Mouse (Mus musculus): ENCODE data around the gene Atp6v1a. TPM values are rescaled to one million over a fixed set of nuclear protein-coding genes. Genes with fewer than 3 reads are reported as not detected.

Atp6v1a gene
- polyA plus RNA-seq, 1 experiment = 18.4 TPM

GRCm38 (mm10) chr16:44099377-44099776, 40.1 kb downstream of the Atp6v1a start:
- Histone ChIP-seq H3K36me3 (ENCODE audit: control insufficient read depth, insufficient read depth, low read length) (peaks cover 59% of the 10 kb centered on the region), H3K4me1 (replicated peaks; ENCODE audit: control insufficient read depth, insufficient read depth, low read length) (no peaks in the 10 kb centered on the region), H3K27ac (ENCODE audit: control insufficient read depth, insufficient read depth, low read length) (no peak overlapping the region), H3K27me3 (ENCODE audit: control insufficient read depth, insufficient read depth, low read length) (no peaks in the 10 kb centered on the region), H3K4me3 (ENCODE audit: control insufficient read depth, insufficient read depth, low read length) (no peak overlapping the region)
- WGBS = over 99% methylated on average over 7 of the region's 7 CpGs
- no peak for DNase-seq
- no peak for TF ChIP-seq CTCF (IDR thresholded peaks at IDR 0.05; ENCODE audit: borderline replicate concordance, control insufficient read depth, extremely low read depth, insufficient read depth, low read length, poor library complexity)
- no peak for TF ChIP-seq POLR2A (IDR thresholded peaks at IDR 0.05; ENCODE audit: control insufficient read depth, extremely low read depth, insufficient read depth, low read length, poor library complexity)

GRCm38 (mm10) chr16:44087650-44088049, 51.9 kb downstream of the Atp6v1a start:
- TF ChIP-seq CTCF (IDR thresholded peaks at IDR 0.05; ENCODE audit: borderline replicate concordance, control insufficient read depth, extremely low read depth, insufficient read depth, low read length, poor library complexity) (no peak), POLR2A (IDR thresholded peaks at IDR 0.05; ENCODE audit: control insufficient read depth, extremely low read depth, insufficient read depth, low read length, poor library complexity) (no peak)
- Histone ChIP-seq H3K27me3 (ENCODE audit: control insufficient read depth, insufficient read depth, low read length) (no peaks in the 10 kb centered on the region), H3K4me3 (ENCODE audit: control insufficient read depth, insufficient read depth, low read length) (no peak overlapping the region), H3K4me1 (replicated peaks; ENCODE audit: control insufficient read depth, insufficient read depth, low read length) (no peaks in the 10 kb centered on the region), H3K36me3 (ENCODE audit: control insufficient read depth, insufficient read depth, low read length) (peaks cover 25% of the 10 kb centered on the region), H3K27ac (ENCODE audit: control insufficient read depth, insufficient read depth, low read length) (no peak overlapping the region)
- 60% methylated on average over 2 of the region's 2 CpGs for WGBS
- DNase-seq = no peak

GRCm38 (mm10) chr16:44063025-44063894, 76.2 kb downstream of the Atp6v1a start, which contains the start of gene Gramd1c:
Gramd1c (minus strand) TSS chr16:44063345.
- Histone ChIP-seq H3K4me3 (ENCODE audit: control insufficient read depth, insufficient read depth, low read length) (peak within 1 kb of the TSS; percentile 74), H3K4me1 (replicated peaks; ENCODE audit: control insufficient read depth, insufficient read depth, low read length) (peaks cover 6% of the 10 kb centered on the region), H3K27ac (ENCODE audit: control insufficient read depth, insufficient read depth, low read length) (no peak within 1 kb of the TSS), H3K27me3 (ENCODE audit: control insufficient read depth, insufficient read depth, low read length) (no peaks in the 10 kb centered on the region), H3K36me3 (ENCODE audit: control insufficient read depth, insufficient read depth, low read length) (no peaks in the 10 kb centered on the region)
- 8% methylated on average over 45 of the region's 45 CpGs for WGBS
- TF ChIP-seq POLR2A (IDR thresholded peaks at IDR 0.05; ENCODE audit: control insufficient read depth, extremely low read depth, insufficient read depth, low read length, poor library complexity) (no peak), CTCF (IDR thresholded peaks at IDR 0.05; ENCODE audit: borderline replicate concordance, control insufficient read depth, extremely low read depth, insufficient read depth, low read length, poor library complexity) (0 out of 2 replicates have a peak, but pooled peaks have one; percentile 50)
- peak; percentile 35 for DNase-seq

GRCm38 (mm10) chr16:44061341-44061740, 78.2 kb downstream of the Atp6v1a start:
- 96% methylated on average over 15 of the region's 15 CpGs for WGBS
- Histone ChIP-seq H3K27ac (ENCODE audit: control insufficient read depth, insufficient read depth, low read length) (no peak overlapping the region), H3K27me3 (ENCODE audit: control insufficient read depth, insufficient read depth, low read length) (no peaks in the 10 kb centered on the region), H3K4me1 (replicated peaks; ENCODE audit: control insufficient read depth, insufficient read depth, low read length) (peaks cover 6% of the 10 kb centered on the region), H3K4me3 (ENCODE audit: control insufficient read depth, insufficient read depth, low read length) (no peak overlapping the region), H3K36me3 (ENCODE audit: control insufficient read depth, insufficient read depth, low read length) (no peaks in the 10 kb centered on the region)
- TF ChIP-seq POLR2A (IDR thresholded peaks at IDR 0.05; ENCODE audit: control insufficient read depth, extremely low read depth, insufficient read depth, low read length, poor library complexity) (no peak), CTCF (IDR thresholded peaks at IDR 0.05; ENCODE audit: borderline replicate concordance, control insufficient read depth, extremely low read depth, insufficient read depth, low read length, poor library complexity) (no peak)
- DNase-seq = no peak

GRCm38 (mm10) chr16:44060604-44061286, 78.8 kb downstream of the Atp6v1a start:
- Histone ChIP-seq H3K27me3 (ENCODE audit: control insufficient read depth, insufficient read depth, low read length) (no peaks in the 10 kb centered on the region), H3K4me1 (replicated peaks; ENCODE audit: control insufficient read depth, insufficient read depth, low read length) (peaks cover 6% of the 10 kb centered on the region), H3K27ac (ENCODE audit: control insufficient read depth, insufficient read depth, low read length) (no peak overlapping the region), H3K4me3 (ENCODE audit: control insufficient read depth, insufficient read depth, low read length) (no peak overlapping the region), H3K36me3 (ENCODE audit: control insufficient read depth, insufficient read depth, low read length) (no peaks in the 10 kb centered on the region)
- TF ChIP-seq POLR2A (IDR thresholded peaks at IDR 0.05; ENCODE audit: control insufficient read depth, extremely low read depth, insufficient read depth, low read length, poor library complexity) (no peak), CTCF (IDR thresholded peaks at IDR 0.05; ENCODE audit: borderline replicate concordance, control insufficient read depth, extremely low read depth, insufficient read depth, low read length, poor library complexity) (no peak)
- WGBS = 95% methylated on average over 18 of the region's 18 CpGs
- DNase-seq = no peak

- Histone ChIP-seq H3K4me1 (replicated peaks; ENCODE audit: control insufficient read depth, insufficient read depth, low read length) (peaks cover 6% of the 10 kb centered on the region), H3K4me3 (ENCODE audit: control insufficient read depth, insufficient read depth, low read length) (no peak overlapping the region), H3K27ac (ENCODE audit: control insufficient read depth, insufficient read depth, low read length) (no peak overlapping the region), H3K27me3 (ENCODE audit: control insufficient read depth, insufficient read depth, low read length) (no peaks in the 10 kb centered on the region), H3K36me3 (ENCODE audit: control insufficient read depth, insufficient read depth, low read length) (no peaks in the 10 kb centered on the region)
- WGBS = 23% methylated on average over 10 of the region's 10 CpGs
- peak; percentile 67 for DNase-seq
- TF ChIP-seq CTCF (IDR thresholded peaks at IDR 0.05; ENCODE audit: borderline replicate concordance, control insufficient read depth, extremely low read depth, insufficient read depth, low read length, poor library complexity) (no peak), POLR2A (IDR thresholded peaks at IDR 0.05; ENCODE audit: control insufficient read depth, extremely low read depth, insufficient read depth, low read length, poor library complexity) (no peak)
Measured at GRCm38 (mm10) chr16:44058745-44059144, 80.8 kb downstream of the Atp6v1a start.

Measured in thymus, adult 2 months (tissue).